Mouse (Mus musculus): ENCODE measurements around the gene Rubcn.
A peak's percentile ranks its signal among the peaks of the same experiment; 100 is the strongest.

Rubcn gene

GRCm38 (mm10) chr16:32870231-32870630 is 7.3 kb downstream of the Rubcn start:
- no peak for DNase-seq (ENCODE audit: low spot score in 2 of 2)

DNA sequence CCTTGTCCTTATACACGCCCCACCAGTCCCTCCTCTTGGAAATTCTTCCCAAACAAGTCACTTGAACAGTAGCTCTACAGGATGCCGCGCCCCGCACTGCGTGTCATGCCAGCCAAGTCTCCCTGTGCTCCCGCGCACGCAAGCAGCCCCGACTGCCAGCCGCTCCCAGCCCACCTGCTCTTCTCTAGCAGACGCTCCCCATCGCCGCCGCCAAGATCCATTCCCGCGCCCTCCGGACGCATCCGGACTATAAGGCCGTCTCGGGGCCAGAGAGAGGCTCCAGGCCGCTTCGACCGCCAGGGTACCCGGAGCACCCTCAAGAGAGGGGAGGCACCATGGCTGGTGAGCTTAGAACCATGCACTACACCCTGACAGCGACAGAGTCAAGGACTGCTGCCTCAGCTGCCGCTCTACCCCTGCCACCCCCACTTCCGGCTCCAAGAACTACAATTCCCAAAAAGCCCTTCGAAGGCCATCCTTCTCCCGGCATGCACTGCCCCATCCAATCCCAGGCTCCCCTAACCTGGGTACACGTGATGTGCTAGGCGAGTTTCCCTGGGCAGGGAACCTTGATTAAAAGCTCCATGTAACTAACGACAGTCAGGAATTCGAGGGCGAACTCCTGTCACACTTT is 9.5 kb downstream of the Rubcn start:
- DNase-seq (ENCODE audit: low spot score in 2 of 2) = peak; percentile 94

DNA sequence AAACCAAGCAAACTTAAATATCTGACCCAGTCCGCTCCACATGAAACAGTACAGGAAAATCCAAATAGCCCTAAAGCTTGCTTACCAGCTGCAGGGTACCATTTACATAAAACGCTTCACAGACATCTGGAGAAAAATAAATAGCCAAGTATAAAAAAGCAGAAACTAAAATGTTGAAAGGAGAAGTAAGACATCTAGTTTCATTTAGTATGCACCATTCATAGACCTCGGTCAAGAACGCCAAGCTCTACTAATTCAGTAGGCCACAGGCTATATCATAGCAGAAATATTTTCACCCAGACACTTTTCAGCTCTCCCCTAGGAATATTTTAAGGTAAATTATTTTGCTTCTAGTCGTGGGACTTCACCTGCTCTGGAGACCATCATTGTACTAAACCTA is 10.9 kb downstream of the Rubcn start:
- no peak for DNase-seq (ENCODE audit: low spot score in 2 of 2)

DNA sequence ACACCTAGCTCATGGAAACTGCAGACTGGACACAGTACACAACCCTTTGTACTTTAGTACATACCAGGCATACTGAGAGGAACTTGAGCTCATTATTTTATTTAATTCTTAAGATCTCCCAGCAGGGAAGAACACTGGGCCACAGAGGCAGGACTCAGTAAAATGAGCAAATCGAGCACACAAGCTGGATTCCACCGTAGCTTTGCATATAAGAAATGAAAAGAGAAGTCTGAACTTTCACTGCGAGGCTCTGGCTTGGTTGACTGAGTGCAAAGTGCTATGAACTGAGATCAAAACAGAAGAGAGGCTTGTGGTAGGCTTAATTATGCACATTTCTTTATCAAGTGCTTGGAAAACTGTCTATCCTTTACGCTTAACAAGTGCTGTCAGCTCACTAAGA is 12.2 kb downstream of the Rubcn start:
- DNase-seq (ENCODE audit: low spot score in 2 of 2) = no peak

DNA sequence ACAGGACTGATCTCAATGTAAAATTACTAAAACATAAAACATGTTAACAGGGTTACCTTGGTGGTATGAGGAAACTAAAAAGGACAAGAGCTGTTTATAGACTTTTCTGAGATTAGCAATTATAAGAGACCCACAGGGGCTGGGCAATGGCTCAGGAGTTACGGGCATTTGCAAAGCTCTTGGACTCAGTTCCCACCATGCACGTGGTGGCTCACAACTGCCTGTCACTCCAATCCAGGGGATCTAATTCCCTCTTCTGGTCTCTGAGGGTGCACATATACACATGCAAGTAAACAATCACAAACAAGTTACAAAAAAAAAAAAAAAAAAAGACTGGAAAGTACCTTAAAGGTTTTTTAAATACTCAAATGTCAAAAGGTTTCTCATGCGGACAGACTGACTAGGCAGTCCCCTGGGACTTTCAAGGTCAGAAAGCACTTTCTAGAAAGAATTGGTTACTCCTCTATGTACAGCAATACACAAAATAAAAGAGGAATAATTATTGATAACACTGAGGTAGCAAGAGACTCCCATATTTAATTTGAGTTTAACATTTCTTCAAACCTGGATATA is 15.7 kb downstream of the Rubcn start:
- DNase-seq (ENCODE audit: low spot score in 2 of 2) = no peak

DNA sequence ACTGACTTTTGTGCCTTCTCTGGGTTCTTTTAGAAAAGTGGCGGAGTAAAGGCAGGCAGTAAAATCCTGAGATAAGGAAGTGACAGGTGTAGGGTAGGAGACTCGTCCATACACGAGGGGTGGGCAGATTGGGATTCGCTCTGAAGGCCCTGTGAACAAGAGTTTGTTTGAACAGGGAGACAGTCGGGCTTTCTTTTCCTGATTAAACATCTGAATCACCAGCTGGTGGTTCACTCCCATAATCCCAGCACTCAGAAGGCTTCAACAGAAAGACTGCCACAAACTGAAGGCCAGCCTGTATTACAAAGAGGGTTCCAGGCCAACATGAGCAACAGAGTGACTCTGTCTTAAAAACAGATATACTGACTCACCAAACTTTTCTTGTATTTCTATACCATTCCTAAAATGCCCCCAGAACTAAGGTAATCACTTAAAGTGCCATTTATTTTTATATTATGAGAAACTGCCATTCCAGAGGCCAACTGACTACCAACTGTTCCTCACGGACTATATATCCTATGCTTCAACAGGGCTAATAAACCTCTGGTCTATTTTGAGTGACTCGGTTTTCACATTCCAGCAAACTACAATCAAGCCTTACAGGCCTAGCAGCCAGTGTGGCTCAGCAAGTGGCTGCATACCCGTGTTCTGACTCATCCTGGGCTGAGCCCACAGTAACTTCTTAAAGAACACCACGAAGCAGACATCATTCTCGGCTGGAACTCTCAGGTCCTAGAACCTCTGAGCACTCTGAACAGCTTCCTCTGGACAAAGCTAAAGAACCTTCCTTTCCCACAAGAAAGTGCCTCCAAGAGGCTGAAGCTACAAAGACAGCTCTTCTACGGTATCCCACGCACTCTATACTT is 18.6 kb downstream of the Rubcn start:
- no peak for DNase-seq (ENCODE audit: low spot score in 2 of 2)

DNA sequence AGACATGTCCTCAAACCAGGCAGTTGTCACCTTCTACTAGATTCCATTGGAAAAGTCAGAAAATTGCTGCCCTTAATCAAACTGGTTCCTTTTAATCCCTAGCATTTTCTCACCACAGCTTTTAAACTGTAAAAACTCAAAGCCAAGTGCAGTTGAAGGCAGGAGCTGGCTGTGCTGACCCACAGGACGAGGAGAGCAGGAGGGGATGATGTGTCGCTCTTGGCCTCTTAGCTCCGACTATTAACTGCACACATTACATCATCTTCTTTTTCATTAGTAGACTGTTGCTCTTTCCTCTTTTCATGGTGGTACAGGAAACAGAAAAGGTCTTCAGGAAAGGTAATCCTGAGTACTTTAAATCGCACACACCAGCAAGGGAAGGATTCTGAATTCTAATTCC is 19.2 kb downstream of the Rubcn start:
- DNase-seq (ENCODE audit: low spot score in 2 of 2) = no peak

DNA sequence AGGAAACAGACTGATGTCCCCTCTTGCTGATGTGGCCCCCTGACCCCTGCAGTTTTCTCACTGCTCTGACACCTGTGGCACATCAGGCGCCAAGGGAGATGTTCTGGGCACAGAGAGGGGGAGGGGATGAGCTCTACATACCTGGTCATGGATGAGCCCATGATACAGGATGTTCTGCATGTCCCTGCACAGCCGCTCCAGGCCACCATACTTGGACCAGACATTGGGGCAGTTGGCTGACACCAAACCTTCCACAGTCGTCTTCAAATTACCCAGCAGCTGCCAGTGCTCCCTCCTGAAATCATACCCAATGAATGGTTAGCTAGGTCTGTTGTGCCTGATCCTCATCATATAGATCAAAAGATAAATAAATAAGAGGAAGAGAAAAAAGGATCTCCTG is 20.8 kb downstream of the Rubcn start:
- DNase-seq (ENCODE audit: low spot score in 2 of 2) = no peak

- DNase-seq (ENCODE audit: low spot score in 2 of 2) = peak; percentile 10 to 52
Observed at GRCm38 (mm10) chr16:32854050-32854571, 23.5 kb downstream of the Rubcn start.

DNA sequence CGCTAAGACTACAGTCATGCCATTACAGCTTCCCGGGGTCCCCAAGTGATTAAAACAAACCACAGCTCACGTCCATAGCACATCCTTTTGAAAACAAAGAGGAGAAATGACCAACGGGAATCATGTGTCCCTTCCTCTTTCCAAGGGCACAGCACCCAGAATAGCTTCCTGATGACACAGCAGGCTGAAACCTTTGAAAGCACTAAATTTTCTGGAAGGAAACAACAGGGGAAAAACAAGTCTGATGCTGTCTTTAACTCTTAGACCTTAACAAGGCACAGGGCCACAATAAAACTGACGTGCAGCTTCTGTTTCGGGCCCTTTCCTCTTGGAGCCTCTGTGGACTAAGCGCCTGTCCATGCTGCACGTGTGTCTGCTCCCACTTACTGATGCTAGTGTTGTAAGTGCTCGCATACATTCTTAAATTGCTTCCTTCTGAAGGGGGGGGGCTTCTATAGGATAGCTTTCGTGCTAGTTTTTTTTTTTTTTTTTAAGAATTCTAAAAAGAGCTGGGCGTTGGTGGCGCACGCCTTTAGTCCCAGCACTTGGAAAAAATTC is 24.0 kb downstream of the Rubcn start:
- peak in 1 of 2 experiments; percentile 15 for DNase-seq (ENCODE audit: low spot score in 2 of 2)

GRCm38 (mm10) chr16:32849042-32849830 is 28.3 kb downstream of the Rubcn start:
- no peak for DNase-seq (ENCODE audit: low spot score in 2 of 2)

- peak in 1 of 2 experiments; percentile 39 for DNase-seq (ENCODE audit: low spot score in 2 of 2)
Observed at GRCm38 (mm10) chr16:32847103-32847502, 30.5 kb downstream of the Rubcn start.

- no peak for DNase-seq (ENCODE audit: low spot score in 2 of 2)
Observed at GRCm38 (mm10) chr16:32831501-32831900, 46.1 kb downstream of the Rubcn start.

- DNase-seq (ENCODE audit: low spot score in 2 of 2) = no peak
Observed at GRCm38 (mm10) chr16:32829104-32829503, 48.5 kb downstream of the Rubcn start.

DNA sequence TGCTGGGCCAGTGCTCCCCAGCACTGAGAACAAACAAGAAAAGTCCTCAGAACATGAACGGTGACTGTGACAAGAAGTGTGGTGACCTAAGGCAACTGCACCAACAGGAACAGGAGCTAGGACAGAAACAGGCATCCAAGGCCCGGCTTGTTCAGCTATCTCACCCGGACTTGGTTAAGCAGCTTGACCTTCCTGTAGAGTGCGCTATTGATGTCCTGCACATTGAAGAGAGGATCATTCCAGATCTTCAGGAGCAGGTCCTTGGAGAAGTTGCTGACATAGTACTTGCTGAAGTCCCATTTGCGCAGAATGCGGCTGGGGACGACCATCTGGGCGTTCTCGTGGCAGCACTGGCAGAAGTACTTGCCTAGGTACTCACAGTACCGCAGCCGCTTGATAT is 51.0 kb downstream of the Rubcn start:
- no peak for DNase-seq (ENCODE audit: low spot score in 2 of 2)

DNA sequence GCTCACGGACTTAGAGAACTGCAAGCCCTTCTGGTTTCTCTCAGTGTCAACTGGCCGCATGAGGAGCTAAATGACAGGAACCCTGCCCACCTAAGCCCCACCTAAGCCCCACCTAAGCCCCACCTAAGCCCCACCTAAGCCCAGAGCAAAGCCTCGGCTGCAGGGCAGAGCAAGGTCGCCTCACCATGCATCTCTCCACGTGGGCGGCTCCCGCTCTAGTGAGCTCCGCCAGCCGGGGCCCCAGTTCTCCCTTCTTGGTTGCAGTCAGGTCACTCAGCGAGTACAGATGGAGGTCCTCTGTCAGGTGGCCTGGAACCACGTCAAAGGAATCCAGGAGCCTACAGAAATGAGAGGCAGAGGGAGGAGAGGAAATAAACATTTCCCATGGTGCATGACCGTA is 52.2 kb downstream of the Rubcn start:
- DNase-seq (ENCODE audit: low spot score in 2 of 2) = no peak

DNA sequence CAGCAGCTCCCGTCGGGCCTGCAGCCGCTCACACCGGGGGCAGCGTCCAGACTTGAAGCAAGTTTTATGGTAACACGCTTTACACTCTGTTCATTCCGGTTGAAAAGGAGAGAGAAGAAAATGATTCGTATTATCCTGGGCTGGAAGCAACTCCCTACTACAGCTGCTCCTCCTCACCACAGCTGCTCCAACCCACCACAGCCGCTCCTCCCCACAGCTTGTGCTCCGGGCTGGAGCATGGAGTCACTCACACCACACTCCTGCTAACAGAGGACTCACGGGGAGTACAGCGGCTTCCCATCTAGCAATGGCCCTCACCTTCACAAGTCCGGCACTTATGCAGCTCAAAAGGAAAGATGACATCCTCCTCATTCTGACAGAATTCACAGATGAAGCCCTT is 53.5 kb downstream of the Rubcn start:
- DNase-seq (ENCODE audit: low spot score in 2 of 2) = no peak

DNA sequence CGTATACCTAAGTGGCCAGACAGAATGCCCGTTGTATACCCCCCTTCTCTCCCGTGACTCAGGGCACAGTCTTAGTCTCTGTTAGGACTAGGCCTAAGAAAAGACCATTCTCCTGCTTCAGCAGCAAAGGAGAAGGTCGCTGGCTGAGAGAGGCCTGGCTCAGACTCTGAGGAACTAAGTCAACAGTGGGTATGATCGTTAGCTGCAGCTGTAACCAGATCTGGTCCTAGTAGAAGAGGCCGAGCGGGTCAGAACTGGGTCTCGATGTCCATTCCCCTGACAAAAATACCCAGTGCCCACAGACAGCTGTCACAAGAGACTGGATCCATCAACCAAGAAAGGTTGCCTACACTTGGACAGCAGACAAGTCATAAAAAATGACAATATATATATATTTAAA is 54.1 kb downstream of the Rubcn start:
- DNase-seq (ENCODE audit: low spot score in 2 of 2) = no peak

- DNase-seq (ENCODE audit: low spot score in 2 of 2) = no peak
Observed at GRCm38 (mm10) chr16:32822881-32823280, 54.7 kb downstream of the Rubcn start.

GRCm38 (mm10) chr16:32822450-32822827 is 55.1 kb downstream of the Rubcn start:
- no peak for DNase-seq (ENCODE audit: low spot score in 2 of 2)

GRCm38 (mm10) chr16:32821772-32822449 is 55.7 kb downstream of the Rubcn start:
- no peak for DNase-seq (ENCODE audit: low spot score in 2 of 2)

Data from frontal cortex, postnatal 36 days (tissue).